Mouse (Mus musculus): Measurements from ENCODE around the gene Ddx39b. TPM values are rescaled to one million over a fixed set of nuclear protein-coding genes. Genes with fewer than 3 reads are reported as not detected.

Ddx39b gene
- polyA plus RNA-seq, 1 experiment from 2014 or later, result 347 TPM

DNA sequence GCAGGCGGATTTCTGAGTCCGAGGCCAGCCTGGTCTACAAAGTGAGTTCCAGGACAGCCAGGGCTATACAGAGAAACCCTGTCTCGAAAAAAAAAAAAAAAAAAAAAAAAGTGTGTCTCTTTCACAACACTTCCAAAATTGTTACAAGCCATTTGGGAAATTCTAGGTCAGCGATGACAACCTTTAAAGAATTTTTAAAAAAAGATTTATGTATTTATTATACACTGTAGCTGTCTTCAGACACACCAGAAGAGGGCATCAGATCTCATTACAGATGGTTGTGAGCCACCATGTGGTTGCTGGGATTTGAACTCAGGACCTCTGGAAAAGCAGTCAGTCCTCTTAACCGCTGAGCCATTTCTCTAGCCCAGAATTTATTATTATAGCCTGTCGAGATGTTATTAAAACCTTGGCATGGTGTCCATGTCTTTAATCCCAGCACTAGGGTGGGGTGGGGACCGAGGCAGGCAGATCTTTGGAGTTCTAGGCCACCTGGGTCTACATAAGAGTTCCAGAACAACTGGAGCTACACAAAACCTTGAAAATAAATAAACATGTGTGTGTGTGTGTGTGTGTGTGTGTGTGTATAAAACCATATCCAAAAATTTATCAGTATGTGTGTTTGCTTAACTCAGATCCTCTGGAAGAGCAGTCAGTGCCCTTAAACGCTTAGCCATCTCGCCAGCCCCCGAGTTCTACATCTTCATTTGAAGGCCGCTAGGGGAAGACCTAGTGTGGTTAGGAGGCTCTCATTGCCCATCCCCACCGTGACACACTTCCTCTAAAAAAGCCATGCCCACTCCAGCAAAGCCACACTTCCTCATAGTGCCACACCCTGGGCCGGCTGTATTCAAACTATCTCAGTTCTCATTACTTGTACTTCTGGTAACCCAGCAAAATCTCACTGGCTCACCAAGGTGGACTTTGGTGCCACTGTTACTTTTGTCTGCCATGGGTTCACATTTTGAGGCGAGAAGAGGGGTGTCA is 17.2 kb downstream of the Ddx39b start:
- WGBS, result 60% methylated on average over 13 of the region's 14 CpGs
- no peak overlapping the region for H3K27ac ChIP-seq (replicated peaks; ENCODE audit: low read depth, low read length)
- no peak overlapping the region for H3K4me2 ChIP-seq (ENCODE audit: low read depth, low read length)
- DNase-seq (ENCODE audit: low spot score), result no peak
- H3K4me1 ChIP-seq (ENCODE audit: control insufficient read depth, insufficient read depth, low read length), result no peaks in the 10 kb centered on the region
- H3K4me3 ChIP-seq (ENCODE audit: low read depth, low read length), result no peak overlapping the region
- ATAC-seq (ENCODE audit: low read depth), result no peak
- no peaks in the 10 kb centered on the region for H3K9me3 ChIP-seq (ENCODE audit: control insufficient read depth, low read length)
- peaks cover 6% of the 10 kb centered on the region for H3K36me3 ChIP-seq (ENCODE audit: control insufficient read depth, insufficient read depth, low read length)
- H3K27me3 ChIP-seq (replicated peaks; ENCODE audit: control insufficient read depth, insufficient read depth, low read length), result peaks cover 18% of the 10 kb centered on the region
- H3K9ac ChIP-seq (ENCODE audit: low read depth, low read length), result no peak overlapping the region

DNA sequence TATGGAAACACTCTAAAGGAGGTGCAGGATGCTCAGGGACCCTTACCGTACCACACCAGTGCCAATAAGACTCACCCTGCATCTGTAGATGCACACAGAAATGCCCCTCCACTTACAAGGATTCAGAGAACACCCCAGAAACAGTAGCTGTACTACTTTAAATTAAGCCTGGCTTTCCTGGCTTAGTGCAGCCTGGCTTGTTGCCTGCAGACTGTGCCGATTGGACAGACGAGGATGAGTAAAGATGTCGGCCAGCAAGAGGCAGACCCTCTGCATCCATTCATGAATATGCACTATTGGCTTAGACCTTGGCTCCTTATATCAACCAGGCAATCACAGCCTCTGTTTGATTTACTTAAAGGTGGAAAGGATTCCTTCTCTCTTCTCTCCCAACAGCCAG is 18.1 kb downstream of the Ddx39b start:
- no peaks in the 10 kb centered on the region for H3K9me3 ChIP-seq (ENCODE audit: control insufficient read depth, low read length)
- ATAC-seq (ENCODE audit: low read depth), result no peak
- DNase-seq (ENCODE audit: low spot score), result no peak
- no peak overlapping the region for H3K4me2 ChIP-seq (ENCODE audit: low read depth, low read length)
- peaks cover 22% of the 10 kb centered on the region for H3K27me3 ChIP-seq (replicated peaks; ENCODE audit: control insufficient read depth, insufficient read depth, low read length)
- H3K27ac ChIP-seq (replicated peaks; ENCODE audit: low read depth, low read length), result no peak overlapping the region
- 79% methylated on average over 4 of the region's 4 CpGs for WGBS
- no peaks in the 10 kb centered on the region for H3K4me1 ChIP-seq (ENCODE audit: control insufficient read depth, insufficient read depth, low read length)
- H3K9ac ChIP-seq (ENCODE audit: low read depth, low read length), result no peak overlapping the region
- H3K4me3 ChIP-seq (ENCODE audit: low read depth, low read length), result no peak overlapping the region
- no peaks in the 10 kb centered on the region for H3K36me3 ChIP-seq (ENCODE audit: control insufficient read depth, insufficient read depth, low read length)

DNA sequence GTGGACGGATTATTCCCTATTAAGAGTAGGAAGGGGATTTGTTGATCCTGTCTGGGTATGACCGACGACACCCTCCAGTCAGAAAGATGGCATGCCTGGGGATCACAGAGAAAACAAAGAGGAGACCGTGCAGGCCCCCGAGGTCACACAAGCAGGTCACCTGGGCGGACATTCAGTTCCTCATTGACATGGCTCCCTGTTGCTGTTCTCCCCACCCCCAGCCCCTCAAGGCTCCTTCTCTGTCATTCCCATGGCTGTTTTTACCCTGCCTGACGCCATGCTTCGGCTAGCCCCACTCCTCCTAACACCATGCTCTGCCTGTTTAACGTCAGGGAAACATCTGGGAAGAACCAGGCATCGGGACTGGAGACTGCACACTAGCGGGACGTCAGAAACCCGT is 20.1 kb downstream of the Ddx39b start:
- Histone ChIP-seq H3K9ac (ENCODE audit: low read depth, low read length) (no peak overlapping the region), H3K36me3 (ENCODE audit: control insufficient read depth, insufficient read depth, low read length) (no peaks in the 10 kb centered on the region), H3K27ac (replicated peaks; ENCODE audit: low read depth, low read length) (no peak overlapping the region), H3K27me3 (replicated peaks; ENCODE audit: control insufficient read depth, insufficient read depth, low read length) (peaks cover 32% of the 10 kb centered on the region), H3K4me3 (ENCODE audit: low read depth, low read length) (no peak overlapping the region), H3K4me1 (ENCODE audit: control insufficient read depth, insufficient read depth, low read length) (no peaks in the 10 kb centered on the region), H3K9me3 (ENCODE audit: control insufficient read depth, low read length) (no peaks in the 10 kb centered on the region), H3K4me2 (ENCODE audit: low read depth, low read length) (no peak overlapping the region)
- DNase-seq (ENCODE audit: low spot score) (no peak), ATAC-seq (ENCODE audit: low read depth) (no peak)
- WGBS, result 67% methylated on average over 10 of the region's 13 CpGs

DNA sequence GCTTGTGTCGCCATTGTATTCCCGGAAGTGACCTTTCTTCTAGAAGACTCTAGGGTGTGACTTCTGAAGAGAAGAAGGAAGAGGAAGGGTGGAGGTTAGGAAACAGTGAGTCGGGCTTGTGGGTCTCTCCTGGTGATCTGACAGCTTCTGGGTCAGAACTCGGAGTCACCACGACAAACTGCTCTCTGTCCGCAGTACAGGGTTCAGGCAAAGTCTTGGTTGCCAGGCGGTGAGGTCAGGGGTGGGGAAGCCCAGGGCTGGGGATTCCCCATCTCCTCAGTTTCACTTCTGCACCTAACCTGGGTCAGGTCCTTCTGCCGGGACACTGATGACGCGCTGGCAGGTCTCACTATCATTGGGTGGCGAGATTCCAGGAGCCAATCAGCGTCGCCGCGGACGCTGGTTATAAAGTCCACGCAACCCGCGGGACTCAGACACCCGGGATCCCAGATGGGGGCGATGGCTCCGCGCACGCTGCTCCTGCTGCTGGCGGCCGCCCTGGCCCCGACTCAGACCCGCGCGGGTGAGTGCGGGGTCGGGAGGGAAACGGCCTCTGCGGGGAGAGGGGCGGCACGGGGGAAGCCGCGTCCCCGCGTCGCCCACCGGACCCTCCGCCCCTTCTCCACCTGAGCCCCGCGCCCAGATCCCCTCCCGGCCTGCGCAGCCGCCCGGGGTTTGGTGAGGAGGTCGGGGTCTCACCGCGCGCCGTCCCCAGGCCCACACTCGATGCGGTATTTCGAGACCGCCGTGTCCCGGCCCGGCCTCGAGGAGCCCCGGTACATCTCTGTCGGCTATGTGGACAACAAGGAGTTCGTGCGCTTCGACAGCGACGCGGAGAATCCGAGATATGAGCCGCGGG is 21.3 kb downstream of the Ddx39b start, which contains the start of gene H2-D1:
Gene H2-D1 (plus strand): TSS at position 67 of the 859 bp plus-strand sequence.
- H3K36me3 ChIP-seq (ENCODE audit: control insufficient read depth, insufficient read depth, low read length), result no peaks in the 10 kb centered on the region
- H3K4me2 ChIP-seq (ENCODE audit: low read depth, low read length), result peak within 1 kb of the TSS; percentile 95
- peaks cover 32% of the 10 kb centered on the region for H3K27me3 ChIP-seq (replicated peaks; ENCODE audit: control insufficient read depth, insufficient read depth, low read length)
- peak within 1 kb of the TSS; percentile 63 for H3K4me3 ChIP-seq (ENCODE audit: low read depth, low read length)
- DNase-seq (ENCODE audit: low spot score) (peak; percentile 91), ATAC-seq (ENCODE audit: low read depth) (peak; percentile 90)
- H3K4me1 ChIP-seq (ENCODE audit: control insufficient read depth, insufficient read depth, low read length), result no peaks in the 10 kb centered on the region
- H3K9me3 ChIP-seq (ENCODE audit: control insufficient read depth, low read length), result no peaks in the 10 kb centered on the region
- no peak within 1 kb of the TSS for H3K27ac ChIP-seq (replicated peaks; ENCODE audit: low read depth, low read length)
- H3K9ac ChIP-seq (ENCODE audit: low read depth, low read length), result peak within 1 kb of the TSS; percentile 66
- 2% methylated on average over 39 of the region's 73 CpGs for WGBS

DNA sequence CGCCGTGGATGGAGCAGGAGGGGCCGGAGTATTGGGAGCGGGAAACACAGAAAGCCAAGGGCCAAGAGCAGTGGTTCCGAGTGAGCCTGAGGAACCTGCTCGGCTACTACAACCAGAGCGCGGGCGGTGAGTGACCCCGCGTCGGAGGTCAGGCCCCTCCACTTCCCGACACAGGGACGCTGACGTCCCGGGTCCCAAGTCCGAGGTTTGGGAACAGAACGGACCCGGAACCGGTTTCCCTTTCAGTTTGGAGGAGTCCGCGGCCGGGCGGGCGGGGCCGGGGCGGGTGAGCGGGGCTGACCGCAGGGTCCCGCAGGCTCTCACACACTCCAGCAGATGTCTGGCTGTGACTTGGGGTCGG is 22.0 kb downstream of the Ddx39b start:
- peak overlapping the region; percentile 95 for H3K4me2 ChIP-seq (ENCODE audit: low read depth, low read length)
- H3K4me3 ChIP-seq (ENCODE audit: low read depth, low read length), result peak overlapping the region; percentile 63
- WGBS, result under 1% methylated on average over 20 of the region's 31 CpGs
- H3K27me3 ChIP-seq (replicated peaks; ENCODE audit: control insufficient read depth, insufficient read depth, low read length), result peaks cover 32% of the 10 kb centered on the region
- ATAC-seq (ENCODE audit: low read depth) (no peak; the same call in 1 of the 2 replicates), DNase-seq (ENCODE audit: low spot score) (no peak)
- H3K27ac ChIP-seq (replicated peaks; ENCODE audit: low read depth, low read length), result no peak overlapping the region
- no peaks in the 10 kb centered on the region for H3K4me1 ChIP-seq (ENCODE audit: control insufficient read depth, insufficient read depth, low read length)
- no peaks in the 10 kb centered on the region for H3K36me3 ChIP-seq (ENCODE audit: control insufficient read depth, insufficient read depth, low read length)
- H3K9me3 ChIP-seq (ENCODE audit: control insufficient read depth, low read length), result no peaks in the 10 kb centered on the region
- peak overlapping the region; percentile 66 for H3K9ac ChIP-seq (ENCODE audit: low read depth, low read length)

DNA sequence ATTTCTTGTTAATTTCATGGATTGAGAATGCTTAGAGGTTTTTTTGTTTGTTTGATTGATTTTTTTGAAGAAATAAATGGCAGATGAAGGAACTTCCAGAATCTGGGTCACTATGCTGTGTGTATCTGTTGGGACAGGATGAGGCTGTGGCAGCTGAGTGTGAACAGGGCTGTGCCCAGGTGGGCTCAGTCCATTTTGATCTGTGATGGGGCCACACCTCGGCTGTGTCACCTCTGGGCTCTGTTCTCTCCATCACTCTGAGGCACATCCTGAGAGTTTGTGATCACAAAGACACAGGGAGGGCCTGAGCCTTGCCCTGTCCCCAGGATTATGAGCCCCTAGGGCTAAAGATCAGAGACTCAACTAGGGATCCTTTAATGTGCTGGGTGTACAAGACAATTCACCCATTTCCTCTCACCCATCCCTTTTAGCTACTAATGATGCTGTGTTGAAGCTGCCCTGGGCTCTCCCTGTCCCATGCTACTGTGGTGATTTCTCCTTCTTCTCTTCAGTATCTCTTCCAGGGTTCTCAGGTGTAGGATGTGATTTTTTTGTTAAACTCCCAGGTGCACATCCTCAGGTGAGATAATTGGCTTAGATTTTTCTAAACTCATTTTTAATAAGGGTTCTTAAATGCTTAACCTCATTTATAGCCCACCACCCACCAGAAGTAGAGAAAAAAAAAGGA is 26.0 kb downstream of the Ddx39b start:
- DNase-seq (ENCODE audit: low spot score), result no peak
- no peak overlapping the region for H3K9ac ChIP-seq (ENCODE audit: low read depth, low read length)
- H3K4me1 ChIP-seq (ENCODE audit: control insufficient read depth, insufficient read depth, low read length), result no peaks in the 10 kb centered on the region
- no peak for ATAC-seq (ENCODE audit: low read depth)
- H3K27ac ChIP-seq (replicated peaks; ENCODE audit: low read depth, low read length), result no peak overlapping the region
- no peaks in the 10 kb centered on the region for H3K36me3 ChIP-seq (ENCODE audit: control insufficient read depth, insufficient read depth, low read length)
- H3K4me3 ChIP-seq (ENCODE audit: low read depth, low read length), result no peak overlapping the region
- peaks cover 20% of the 10 kb centered on the region for H3K27me3 ChIP-seq (replicated peaks; ENCODE audit: control insufficient read depth, insufficient read depth, low read length)
- H3K4me2 ChIP-seq (ENCODE audit: low read depth, low read length), result no peak overlapping the region
- 46% methylated on average over 1 of the region's 1 CpGs for WGBS
- H3K9me3 ChIP-seq (ENCODE audit: control insufficient read depth, low read length), result 0 out of 2 replicates have a peak, but pooled peaks cover 1% of the 10 kb centered on the region

DNA sequence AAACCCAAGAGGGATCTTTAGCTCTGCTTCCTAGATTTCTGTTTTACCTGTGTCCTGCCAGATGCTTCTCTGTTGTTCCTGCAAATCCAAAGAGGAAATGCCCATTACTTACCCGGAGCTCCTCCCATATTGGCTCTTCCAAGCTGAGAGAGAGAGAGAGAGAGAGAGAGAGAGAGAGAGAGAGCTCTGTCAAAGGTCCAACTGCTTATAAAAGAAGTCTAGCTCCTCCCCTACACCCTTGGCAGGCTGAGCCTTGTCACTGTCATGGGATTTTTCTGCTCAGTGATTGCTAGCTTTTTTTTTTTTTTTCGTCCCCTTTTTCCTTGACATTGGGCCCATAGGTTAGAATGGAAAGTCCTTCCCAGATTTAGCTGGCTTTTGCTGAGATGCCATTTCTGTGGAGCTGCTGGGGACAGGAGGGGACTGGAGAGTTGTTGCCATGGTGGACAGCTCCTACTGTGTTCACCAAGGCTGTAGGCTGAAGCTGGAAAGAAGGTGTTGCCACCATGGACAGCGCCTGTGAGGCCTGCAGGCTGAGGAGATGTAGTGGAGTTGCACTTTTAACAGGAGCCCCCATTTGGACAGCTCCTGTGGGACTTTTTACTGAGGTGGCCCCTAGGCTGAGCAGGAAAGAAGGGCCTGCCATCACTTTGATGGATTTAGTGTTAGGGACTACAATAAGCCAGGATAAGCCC is 28.3 kb downstream of the Ddx39b start:
- ATAC-seq (ENCODE audit: low read depth) (no peak; the same call in 1 of the 2 replicates), DNase-seq (ENCODE audit: low spot score) (peak; percentile 86)
- H3K4me2 ChIP-seq (ENCODE audit: low read depth, low read length), result no peak overlapping the region
- H3K36me3 ChIP-seq (ENCODE audit: control insufficient read depth, insufficient read depth, low read length), result no peaks in the 10 kb centered on the region
- H3K4me1 ChIP-seq (ENCODE audit: control insufficient read depth, insufficient read depth, low read length), result no peaks in the 10 kb centered on the region
- H3K27me3 ChIP-seq (replicated peaks; ENCODE audit: control insufficient read depth, insufficient read depth, low read length), result peaks cover 8% of the 10 kb centered on the region
- no peak overlapping the region for H3K4me3 ChIP-seq (ENCODE audit: low read depth, low read length)
- H3K27ac ChIP-seq (replicated peaks; ENCODE audit: low read depth, low read length), result no peak overlapping the region
- H3K9me3 ChIP-seq (ENCODE audit: control insufficient read depth, low read length), result 0 out of 2 replicates have a peak, but pooled peaks cover 5% of the 10 kb centered on the region
- H3K9ac ChIP-seq (ENCODE audit: low read depth, low read length), result no peak overlapping the region
- WGBS, result 42% methylated on average over 3 of the region's 3 CpGs

All from embryonic facial prominence, embryonic 14.5 days (tissue).